Mouse (Mus musculus) hindbrain, embryonic 12.5 days (tissue): ENCODE results near the gene Zbtb40. TPM values are rescaled to one million over a fixed set of nuclear protein-coding genes. Genes with fewer than 3 reads are reported as not detected.

Experiments
- ATAC-seq: fragments of 200-750 bp; cut with Nextera tagmentation; 2 replicates; pipeline ENCODE4 v1.8.0; 2017; ENCODE audit warnings: moderate TSS enrichment; ENCODE audit not compliant: low FRiP score
- H3K27ac ChIP-seq: fragments of 300-500 bp; sonication (generic); 2 replicates; pipeline ENCODE4 v1.5.1; 2016; ENCODE audit warnings: mild to moderate bottlenecking
- H3K27me3 ChIP-seq: fragments of 300-500 bp; sonication (generic); 2 replicates; pipeline ENCODE4 v1.6.1; 2016; ENCODE audit warnings: mild to moderate bottlenecking
- H3K36me3 ChIP-seq: fragments of 300-500 bp; sonication (generic); 2 replicates; pipeline ENCODE4 v1.6.1; 2016; ENCODE audit warnings: mild to moderate bottlenecking
- H3K4me1 ChIP-seq: fragments of 300-500 bp; sonication (generic); 2 replicates; pipeline ENCODE4 v1.6.1; 2016
- H3K4me2 ChIP-seq: fragments of 300-500 bp; sonication (generic); replicated peaks from 2 replicates; pipeline ENCODE4 v1.6.1; 2016; ENCODE audit warnings: mild to moderate bottlenecking
- H3K4me3 ChIP-seq: fragments of 300-500 bp; sonication (generic); 2 replicates; pipeline ENCODE4 v1.5.1; 2016; ENCODE audit warnings: mild to moderate bottlenecking
- H3K9ac ChIP-seq: fragments of 300-500 bp; sonication (generic); 2 replicates; pipeline ENCODE4 v1.6.1; 2016; ENCODE audit warnings: mild to moderate bottlenecking, moderate library complexity
- H3K9me3 ChIP-seq: fragments of 300-500 bp; sonication (generic); replicated peaks from 2 replicates; pipeline ENCODE4 v1.6.1; 2016; ENCODE audit warnings: mild to moderate bottlenecking
- WGBS: fragments of 180-500 bp; shearing (Covaris S2); methylation state at CpG from one replicate; pipeline ENCODE4 v1.1.7; 2016; 5-methylcytosine and 5-hydroxymethylcytosine counted together
- polyA plus RNA-seq: library from polyadenylated mRNA; unstranded; fragments of >200 nt; fragmentation: Nextera tagmentation; extraction: Ambion mirVana; gene quantifications from 2 replicates; pipeline ENCODE4 v1.2.1, GENCODE M21; 2016

Zbtb40 gene
- polyA plus RNA-seq, 1 experiment from 2014 or later, result 7.2 TPM

GRCm38 (mm10) chr4:137053810-137054209 is 5.2 kb upstream of the Zbtb40 start:
- peaks cover 72% of the 10 kb centered on the region for H3K27me3 ChIP-seq
- no peaks in the 10 kb centered on the region for H3K36me3 ChIP-seq
- ATAC-seq, result no peak
- H3K9me3 ChIP-seq, result peaks cover 7% of the 10 kb centered on the region; the same call in 1 of the 2 replicates
- H3K9ac ChIP-seq, result no peak overlapping the region; the same call in 1 of the 2 replicates
- H3K4me3 ChIP-seq, result no peak overlapping the region
- H3K4me2 ChIP-seq, result no peak overlapping the region
- 74% methylated on average over 5 of the region's 5 CpGs for WGBS
- H3K27ac ChIP-seq, result no peak overlapping the region
- no peaks in the 10 kb centered on the region for H3K4me1 ChIP-seq

GRCm38 (mm10) chr4:137047840-137048549 is 606 bp downstream of the Zbtb40 start:
- Histone ChIP-seq H3K27ac (peak overlapping the region; percentile 87), H3K4me2 (peak overlapping the region; percentile 79), H3K9me3 (peaks cover 7% of the 10 kb centered on the region; the same call in 1 of the 2 replicates), H3K36me3 (no peaks in the 10 kb centered on the region), H3K4me1 (peaks cover 20% of the 10 kb centered on the region), H3K9ac (peak overlapping the region; percentile 80), H3K4me3 (peak overlapping the region; percentile 82), H3K27me3 (peaks cover 35% of the 10 kb centered on the region)
- under 1% methylated on average over 46 of the region's 52 CpGs for WGBS
- ATAC-seq, result peak; percentile 89

GRCm38 (mm10) chr4:137046110-137046509 is 2.5 kb downstream of the Zbtb40 start:
- Histone ChIP-seq H3K27ac (no peak overlapping the region), H3K36me3 (no peaks in the 10 kb centered on the region), H3K9me3 (peaks cover 7% of the 10 kb centered on the region; the same call in 1 of the 2 replicates), H3K4me1 (peaks cover 30% of the 10 kb centered on the region), H3K9ac (no peak overlapping the region), H3K4me3 (no peak overlapping the region), H3K4me2 (no peak overlapping the region), H3K27me3 (peaks cover 17% of the 10 kb centered on the region)
- 91% methylated on average over 5 of the region's 5 CpGs for WGBS
- ATAC-seq, result no peak

GRCm38 (mm10) chr4:137044516-137044915 is 4.1 kb downstream of the Zbtb40 start:
- Histone ChIP-seq H3K27ac (peak overlapping the region; percentile 17; the same call in 1 of the 2 replicates), H3K9me3 (peaks cover 7% of the 10 kb centered on the region; the same call in 1 of the 2 replicates), H3K4me1 (peaks cover 31% of the 10 kb centered on the region), H3K9ac (peak overlapping the region; percentile 32), H3K36me3 (no peaks in the 10 kb centered on the region), H3K4me3 (no peak overlapping the region), H3K4me2 (no peak overlapping the region), H3K27me3 (peaks cover 1% of the 10 kb centered on the region; the same call in 1 of the 2 replicates)
- WGBS, result 38% methylated on average over 5 of the region's 5 CpGs
- ATAC-seq, result no peak

GRCm38 (mm10) chr4:137043799-137044198 is 4.8 kb downstream of the Zbtb40 start:
- no peaks in the 10 kb centered on the region for H3K36me3 ChIP-seq
- peak overlapping the region; percentile 17 for H3K4me2 ChIP-seq
- no peak overlapping the region for H3K4me3 ChIP-seq
- no peaks in the 10 kb centered on the region for H3K27me3 ChIP-seq
- WGBS, result 53% methylated on average over 11 of the region's 11 CpGs
- ATAC-seq, result no peak
- H3K27ac ChIP-seq, result 0 out of 2 replicates have a peak overlapping the region, but pooled peaks have one; percentile 17
- no peaks in the 10 kb centered on the region for H3K9me3 ChIP-seq
- H3K9ac ChIP-seq, result 0 out of 2 replicates have a peak overlapping the region, but pooled peaks have one; percentile 32
- peaks cover 31% of the 10 kb centered on the region for H3K4me1 ChIP-seq

GRCm38 (mm10) chr4:137042039-137042438 is 6.6 kb downstream of the Zbtb40 start:
- Histone ChIP-seq H3K36me3 (no peaks in the 10 kb centered on the region), H3K9ac (no peak overlapping the region), H3K4me1 (peaks cover 29% of the 10 kb centered on the region), H3K4me2 (no peak overlapping the region), H3K27me3 (no peaks in the 10 kb centered on the region), H3K4me3 (no peak overlapping the region), H3K9me3 (no peaks in the 10 kb centered on the region), H3K27ac (no peak overlapping the region)
- 90% methylated on average over 8 of the region's 8 CpGs for WGBS
- no peak for ATAC-seq

- peaks cover 29% of the 10 kb centered on the region for H3K4me1 ChIP-seq
- H3K36me3 ChIP-seq, result no peaks in the 10 kb centered on the region
- H3K27me3 ChIP-seq, result no peaks in the 10 kb centered on the region
- H3K9ac ChIP-seq, result 0 out of 2 replicates have a peak overlapping the region, but pooled peaks have one; percentile 13
- H3K4me3 ChIP-seq, result no peak overlapping the region
- 62% methylated on average over 10 of the region's 10 CpGs for WGBS
- H3K4me2 ChIP-seq, result no peak overlapping the region
- no peaks in the 10 kb centered on the region for H3K9me3 ChIP-seq
- ATAC-seq, result no peak
- no peak overlapping the region for H3K27ac ChIP-seq
Measured at GRCm38 (mm10) chr4:137041161-137041621, 7.4 kb downstream of the Zbtb40 start.

GRCm38 (mm10) chr4:137039441-137039840 is 9.2 kb downstream of the Zbtb40 start:
- H3K4me2 ChIP-seq, result no peak overlapping the region
- no peak overlapping the region for H3K4me3 ChIP-seq
- peaks cover 26% of the 10 kb centered on the region for H3K4me1 ChIP-seq
- no peaks in the 10 kb centered on the region for H3K9me3 ChIP-seq
- H3K27ac ChIP-seq, result no peak overlapping the region
- no peaks in the 10 kb centered on the region for H3K27me3 ChIP-seq
- 95% methylated on average over 7 of the region's 7 CpGs for WGBS
- ATAC-seq, result no peak
- H3K36me3 ChIP-seq, result no peaks in the 10 kb centered on the region
- no peak overlapping the region for H3K9ac ChIP-seq

- no peaks in the 10 kb centered on the region for H3K9me3 ChIP-seq
- H3K36me3 ChIP-seq, result no peaks in the 10 kb centered on the region
- no peak for ATAC-seq
- 85% methylated on average over 3 of the region's 3 CpGs for WGBS
- H3K4me1 ChIP-seq, result peaks cover 19% of the 10 kb centered on the region
- no peak overlapping the region for H3K9ac ChIP-seq
- no peak overlapping the region for H3K4me2 ChIP-seq
- H3K4me3 ChIP-seq, result no peak overlapping the region
- no peak overlapping the region for H3K27ac ChIP-seq
- no peaks in the 10 kb centered on the region for H3K27me3 ChIP-seq
Measured at GRCm38 (mm10) chr4:137038501-137038900, 10.1 kb downstream of the Zbtb40 start.

GRCm38 (mm10) chr4:137038096-137038495 is 10.5 kb downstream of the Zbtb40 start:
- Histone ChIP-seq H3K27me3 (no peaks in the 10 kb centered on the region), H3K36me3 (no peaks in the 10 kb centered on the region), H3K9me3 (no peaks in the 10 kb centered on the region), H3K4me3 (no peak overlapping the region), H3K9ac (no peak overlapping the region), H3K27ac (no peak overlapping the region), H3K4me1 (peaks cover 18% of the 10 kb centered on the region), H3K4me2 (no peak overlapping the region)
- 47% methylated on average over 8 of the region's 8 CpGs for WGBS
- no peak for ATAC-seq

GRCm38 (mm10) chr4:137033115-137033887 is 15.3 kb downstream of the Zbtb40 start:
- H3K4me2 ChIP-seq, result no peak overlapping the region
- H3K9ac ChIP-seq, result no peak overlapping the region
- 67% methylated on average over 7 of the region's 7 CpGs for WGBS
- H3K9me3 ChIP-seq, result no peaks in the 10 kb centered on the region
- H3K36me3 ChIP-seq, result no peaks in the 10 kb centered on the region
- H3K27me3 ChIP-seq, result no peaks in the 10 kb centered on the region; the same call in 1 of the 2 replicates
- H3K27ac ChIP-seq, result no peak overlapping the region
- no peak overlapping the region for H3K4me3 ChIP-seq
- H3K4me1 ChIP-seq, result peaks cover 4% of the 10 kb centered on the region
- no peak for ATAC-seq

- H3K27me3 ChIP-seq, result no peaks in the 10 kb centered on the region; the same call in 1 of the 2 replicates
- no peak overlapping the region for H3K4me3 ChIP-seq
- H3K36me3 ChIP-seq, result no peaks in the 10 kb centered on the region
- H3K4me2 ChIP-seq, result no peak overlapping the region
- no peaks in the 10 kb centered on the region for H3K9me3 ChIP-seq
- no peak overlapping the region for H3K9ac ChIP-seq
- 84% methylated on average over 4 of the region's 4 CpGs for WGBS
- peaks cover 3% of the 10 kb centered on the region for H3K4me1 ChIP-seq
- no peak overlapping the region for H3K27ac ChIP-seq
- ATAC-seq, result no peak
Measured at GRCm38 (mm10) chr4:137032456-137032855, 16.1 kb downstream of the Zbtb40 start.
